Mouse (Mus musculus) urinary bladder, adult 18-20 months (tissue): ENCODE measurements around the gene Olfr214.
"Not testable (repeated sequence)": the region's sequence is repeated elsewhere in the genome, so short reads cannot be mapped to it uniquely, and the experiment has no call there.

ENCODE experiments used
- DNase-seq, 2 experiments: peaks; one replicate each; pipeline ENCODE4 v3.0.0; 2022; ENCODE audit warnings: low spot score in 2 of 2, mixed read lengths in 2 of 2

The Olfr214 gene

DNA sequence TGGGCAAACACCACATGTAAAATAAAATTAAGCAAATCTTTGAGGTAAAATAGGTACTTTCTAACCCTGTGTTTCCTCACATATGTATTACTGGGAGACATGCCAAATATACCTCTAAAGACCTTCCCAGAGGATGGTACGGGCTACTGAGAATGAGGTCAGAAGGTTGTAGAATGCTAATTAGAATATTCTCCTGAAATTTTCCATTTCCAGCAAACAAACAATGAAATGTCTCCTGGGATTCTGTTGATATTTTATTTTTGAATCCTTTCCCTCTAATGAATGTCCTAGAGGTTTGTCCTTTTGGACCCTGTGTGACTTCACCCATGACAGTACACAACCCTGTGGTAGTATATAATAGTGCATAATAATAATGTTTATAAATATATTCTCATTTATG, at the start of gene Olfr214:
Gene Olfr214, plus strand, starts transcription at position 301 of the 400 bp plus-strand sequence.
- no peak for DNase-seq

- not testable (repeated sequence) for DNase-seq
Observed at GRCm38 (mm10) chr6:116506302-116507003, 47.6 kb upstream of the Olfr214 start, which contains the start of gene Olfr212. Gene Olfr212 (plus strand): TSS chr6:116506516.

DNA sequence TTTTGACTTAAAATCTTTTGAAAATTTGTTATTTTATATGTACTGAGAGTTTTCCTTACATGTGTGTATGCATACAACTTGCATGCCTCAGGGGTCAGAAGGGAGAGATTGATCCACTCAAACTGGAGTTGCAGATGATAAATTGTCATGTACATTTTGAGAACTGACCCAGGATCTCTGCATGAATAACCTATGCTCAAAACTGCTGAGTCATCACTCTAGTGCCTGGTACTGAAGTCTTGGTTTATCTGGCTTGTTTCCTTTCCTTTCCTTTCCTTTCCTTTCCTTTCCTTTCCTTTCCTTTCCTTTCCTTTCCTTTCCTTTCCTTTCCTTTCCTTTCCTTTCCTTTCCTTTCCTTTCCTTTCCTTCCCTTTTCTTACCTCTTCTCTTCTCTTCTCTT, 39.2 kb upstream of the Olfr214 start:
- no peak for DNase-seq

DNA sequence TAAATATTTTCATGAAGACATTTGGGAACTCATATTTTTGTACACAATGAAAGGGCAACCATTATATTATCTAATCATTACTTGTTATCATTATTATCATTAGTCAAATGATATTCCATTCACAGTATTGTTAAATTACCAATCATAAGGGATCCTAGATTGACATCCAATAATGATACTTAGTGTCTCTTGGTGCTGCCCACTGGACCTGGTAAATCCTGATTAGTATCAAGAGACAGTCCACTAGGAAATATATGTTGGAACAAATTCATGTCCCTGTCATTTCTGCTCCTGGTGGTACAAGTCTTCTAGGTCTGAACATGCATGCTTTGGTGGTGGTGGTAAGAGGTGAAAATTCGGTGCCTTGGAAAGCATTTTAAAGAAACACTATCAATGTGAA, 15.9 kb upstream of the Olfr214 start, which contains the start of gene Olfr213:
Gene Olfr213, plus strand, starts transcription at position 301 of the 400 bp plus-strand sequence.
- no peak for DNase-seq

GRCm38 (mm10) chr6:116542500-116542899, 11.5 kb upstream of the Olfr214 start:
- no peak for DNase-seq

GRCm38 (mm10) chr6:116550841-116551240, 3.2 kb upstream of the Olfr214 start, which contains the start of gene Gm5580:
Gene Gm5580 (plus strand): TSS chr6:116551141.
- DNase-seq = not testable (repeated sequence)

- DNase-seq = no peak
Observed at GRCm38 (mm10) chr6:116554952-116555351, 917 bp downstream of the Olfr214 start.

GRCm38 (mm10) chr6:116569834-116570233, 15.8 kb downstream of the Olfr214 start:
- no peak for DNase-seq

- no peak for DNase-seq
Observed at GRCm38 (mm10) chr6:116584095-116584494, 30.1 kb downstream of the Olfr214 start, which contains the start of gene Olfr215. Gene Olfr215 (minus strand): TSS chr6:116584195.

- DNase-seq = not testable (repeated sequence)
Observed at GRCm38 (mm10) chr6:116600969-116601368, 46.9 kb downstream of the Olfr214 start.

DNA sequence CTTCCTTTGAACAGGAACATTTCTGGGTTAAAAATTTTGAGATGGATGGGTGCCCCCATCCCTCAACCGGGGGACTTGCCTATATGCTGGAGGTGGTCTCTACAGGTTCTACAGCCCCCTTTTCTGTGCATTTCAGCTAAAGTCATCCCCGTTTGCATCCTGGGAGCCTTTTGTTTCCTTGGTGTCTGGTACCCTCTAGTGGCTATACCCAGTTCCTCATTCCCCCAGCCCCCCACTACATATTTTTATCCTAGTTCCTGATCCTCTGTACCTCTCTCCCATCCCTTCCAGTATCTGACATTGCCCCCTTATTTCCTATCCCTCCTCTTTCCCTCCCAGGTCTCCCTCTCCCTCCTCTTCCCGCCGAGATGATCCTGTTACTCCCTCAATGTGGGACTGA, 53.2 kb downstream of the Olfr214 start:
- no peak for DNase-seq
